8 mouse cellular contexts compared by ENCODE assay signal in genomic region chr4:133021181-133021671, GRCm38 (mm10). TPM values are rescaled to one million over a fixed set of nuclear protein-coding genes. Genes with fewer than 3 reads are reported as not detected.
DNase-seq lines count a peak whose midpoint lies in the region; ATAC-seq and TF ChIP-seq lines count a peak whose summit lies in the region.

No protein-coding gene starts in this region.

- peaks cover 94% of the 10 kb centered on the region for H3K4me1 ChIP-seq in heart, embryonic 11.5 days (ENCODE audit: control insufficient read depth, insufficient read depth, low read length)
- H3K4me1 ChIP-seq in embryonic facial prominence, embryonic 14.5 days (ENCODE audit: control insufficient read depth, insufficient read depth, low read length): peaks cover 94% of the 10 kb centered on the region
- peaks cover 35% of the 10 kb centered on the region for H3K4me1 ChIP-seq in kidney, adult 2 months (ENCODE audit: control insufficient read depth, insufficient read depth, low read length)
- H3K4me1 ChIP-seq in midbrain, embryonic 16.5 days (ENCODE audit: control insufficient read depth, insufficient read depth, low read length): peaks cover 92% of the 10 kb centered on the region

- ATAC-seq in heart, embryonic 11.5 days (replicated peaks; ENCODE audit: insufficient number of reproducible peaks, low FRiP score, low TSS enrichment): no peak
- no peak for ATAC-seq in embryonic facial prominence, embryonic 14.5 days (ENCODE audit: low read depth)
- no peak for ATAC-seq in midbrain, embryonic 16.5 days
- ATAC-seq in frontal cortex, adult (ENCODE audit: low TSS enrichment): no peak
- ATAC-seq in granulocyte monocyte progenitor cell, adult 5-6 weeks (replicated peaks; ENCODE audit: poor library complexity, severe bottlenecking): no peak

- no peak for DNase-seq in heart, postnatal 4 days
- peak; percentile 82 for DNase-seq in embryonic facial prominence, embryonic 14.5 days (ENCODE audit: low spot score)
- peak; percentile 69 for DNase-seq in kidney, adult 2 months
- no peak for DNase-seq in left cerebral cortex, adult 8-10 months (ENCODE audit: low spot score in 2 of 2)

- TF ChIP-seq CTCF in kidney, adult 2 months (conservative IDR thresholded peaks at IDR 0.05; ENCODE audit: insufficient read depth, insufficient read length, low read depth, low read length): no peak

- TF ChIP-seq POLR2A in kidney, adult 2 months (IDR thresholded peaks at IDR 0.05; ENCODE audit: low read depth, low read length): no peak

- H3K9ac ChIP-seq in heart, embryonic 11.5 days (ENCODE audit: low read depth, low read length): no peak overlapping the region
- H3K9ac ChIP-seq in embryonic facial prominence, embryonic 14.5 days (ENCODE audit: low read depth, low read length): peak overlapping the region; percentile 9; the same call in 1 of the 2 replicates
- H3K9ac ChIP-seq in midbrain, embryonic 16.5 days (ENCODE audit: low read depth, low read length): peak overlapping the region; percentile 60

- H3K27ac ChIP-seq in heart, embryonic 11.5 days (ENCODE audit: low read depth, low read length): peak overlapping the region; percentile 37
- peak overlapping the region; percentile 77 for H3K27ac ChIP-seq in embryonic facial prominence, embryonic 14.5 days (replicated peaks; ENCODE audit: low read depth, low read length)
- peak overlapping the region; percentile 53 for H3K27ac ChIP-seq in kidney, adult 2 months (ENCODE audit: insufficient read depth, low read depth, low read length)
- peak overlapping the region; percentile 62 for H3K27ac ChIP-seq in midbrain, embryonic 16.5 days (ENCODE audit: low read length)

- H3K4me2 ChIP-seq in heart, embryonic 11.5 days: peak overlapping the region; percentile 12
- H3K4me2 ChIP-seq in embryonic facial prominence, embryonic 14.5 days (ENCODE audit: low read depth, low read length): peak overlapping the region; percentile 44
- H3K4me2 ChIP-seq in midbrain, embryonic 16.5 days (ENCODE audit: low read length): peak overlapping the region; percentile 51

- 25% methylated on average over 9 of the region's 9 CpGs for WGBS in heart, embryonic 11.5 days (ENCODE audit: insufficient replicate concordance)
- WGBS in embryonic facial prominence, embryonic 14.5 days: 6% methylated on average over 9 of the region's 9 CpGs
- 35% methylated on average over 9 of the region's 9 CpGs for WGBS in kidney, adult 2 months
- 10% methylated on average over 9 of the region's 9 CpGs for WGBS in midbrain, embryonic 16.5 days

- H3K4me3 ChIP-seq in heart, embryonic 11.5 days (ENCODE audit: low read depth, low read length): no peak overlapping the region
- H3K4me3 ChIP-seq in embryonic facial prominence, embryonic 14.5 days (ENCODE audit: low read depth, low read length): 0 out of 2 replicates have a peak overlapping the region, but pooled peaks have one; percentile 4
- H3K4me3 ChIP-seq in kidney, adult 2 months (ENCODE audit: insufficient read depth, low read depth, low read length): no peak overlapping the region
- H3K4me3 ChIP-seq in midbrain, embryonic 16.5 days (ENCODE audit: low read depth, low read length): no peak overlapping the region

- no peaks in the 10 kb centered on the region for H3K27me3 ChIP-seq in heart, embryonic 11.5 days (ENCODE audit: control insufficient read depth, insufficient read depth, low read length)
- no peaks in the 10 kb centered on the region for H3K27me3 ChIP-seq in embryonic facial prominence, embryonic 14.5 days (replicated peaks; ENCODE audit: control insufficient read depth, insufficient read depth, low read length)
- H3K27me3 ChIP-seq in kidney, adult 2 months (replicated peaks; ENCODE audit: control insufficient read depth, insufficient read depth, low read length): no peaks in the 10 kb centered on the region
- H3K27me3 ChIP-seq in midbrain, embryonic 16.5 days (ENCODE audit: control insufficient read depth, insufficient read depth, low read depth, low read length): no peaks in the 10 kb centered on the region

- H3K9me3 ChIP-seq in heart, embryonic 11.5 days (replicated peaks; ENCODE audit: control insufficient read depth, low read length): no peaks in the 10 kb centered on the region
- H3K9me3 ChIP-seq in embryonic facial prominence, embryonic 14.5 days (ENCODE audit: control insufficient read depth, low read length): no peaks in the 10 kb centered on the region
- H3K9me3 ChIP-seq in midbrain, embryonic 16.5 days (replicated peaks; ENCODE audit: control insufficient read depth, low read length, poor library complexity, severe bottlenecking): no peaks in the 10 kb centered on the region

- H3K36me3 ChIP-seq in heart, embryonic 11.5 days (ENCODE audit: control insufficient read depth, insufficient read depth, low read length): no peaks in the 10 kb centered on the region
- 0 out of 2 replicates have a peak, but pooled peaks cover 2% of the 10 kb centered on the region for H3K36me3 ChIP-seq in embryonic facial prominence, embryonic 14.5 days (ENCODE audit: control insufficient read depth, insufficient read depth, low read length)
- H3K36me3 ChIP-seq in kidney, adult 2 months (ENCODE audit: control insufficient read depth, insufficient read depth, low read length): no peaks in the 10 kb centered on the region
- H3K36me3 ChIP-seq in midbrain, embryonic 16.5 days (ENCODE audit: control insufficient read depth, insufficient read depth, low read length): no peaks in the 10 kb centered on the region

RNA-seq across cellular contexts. Expression of gene Ahdc1, which starts 10.2 kb away (rescaled TPM):
- polyA plus RNA-seq in heart, embryonic 11.5 days (2014; fragmentation: Nextera tagmentation; extraction: Ambion mirVana): 7.0 and 9.1 TPM in 2 replicates
- 10 to 100 TPM; 41.1 to 48.7 TPM for total RNA-seq in heart, postnatal 4 days (2021)
- polyA plus RNA-seq in embryonic facial prominence, embryonic 14.5 days (2014; fragmentation: Nextera tagmentation; extraction: Ambion mirVana): 11.0 and 11.7 TPM in 2 replicates
- polyA plus RNA-seq in kidney, adult 2 months (2012; rRNA removed): 22.2 and 23.3 TPM in 2 replicates
- 11.2 and 12.5 TPM in 2 replicates for polyA plus RNA-seq in midbrain, embryonic 16.5 days (2015; fragmentation: Nextera tagmentation; extraction: Ambion mirVana)
- total RNA-seq in left cerebral cortex, adult 8-10 months (2022): 100 to 1,000 TPM in 2 of 4 experiments, 10 to 100 TPM in 2; 95.7 to 104 (median 99.7) TPM
- 1.3 and 4.7 TPM in 2 replicates for total RNA-seq in granulocyte monocyte progenitor cell, adult 5-6 weeks (2014; fragmentation: Nextera tagmentation)
- total RNA-seq in granulocyte monocyte progenitor cell, adult 5-6 weeks (2017): 0.26 and 0.93 TPM in 2 replicates

RNA-seq across cellular contexts. Expression of gene Fgr, which starts 47.3 kb away (rescaled TPM):
- 0.40 and 0.63 TPM in 2 replicates for polyA plus RNA-seq in heart, embryonic 11.5 days (2014; fragmentation: Nextera tagmentation; extraction: Ambion mirVana)
- total RNA-seq in heart, postnatal 4 days (2021): under 1 TPM; 0.33 to 0.43 TPM
- 0.48 and 0.85 TPM in 2 replicates for polyA plus RNA-seq in embryonic facial prominence, embryonic 14.5 days (2014; fragmentation: Nextera tagmentation; extraction: Ambion mirVana)
- 1.8 and 2.5 TPM in 2 replicates for polyA plus RNA-seq in kidney, adult 2 months (2012; rRNA removed)
- 0.05 TPM in 1 of 2 replicates, not detected in the other for polyA plus RNA-seq in midbrain, embryonic 16.5 days (2015; fragmentation: Nextera tagmentation; extraction: Ambion mirVana)
- 1 to 10 TPM in 2 of 4 experiments, under 1 TPM in 2; 0.17 to 1.1 (median 0.82) TPM for total RNA-seq in left cerebral cortex, adult 8-10 months (2022)
- total RNA-seq in granulocyte monocyte progenitor cell, adult 5-6 weeks (2014; fragmentation: Nextera tagmentation): not detected in 2 replicates
- 0.99 and 2.4 TPM in 2 replicates for total RNA-seq in granulocyte monocyte progenitor cell, adult 5-6 weeks (2017)

Comparison
In these comparisons a context has a peak if more than half of its experiments do, and no peak if none do; other contexts are left out.
1. DNase-seq: peak in embryonic facial prominence, embryonic 14.5 days (single experiment) and kidney, adult 2 months (single experiment); none in heart, postnatal 4 days (single experiment) and left cerebral cortex, adult 8-10 months (0 of 2).
2. Peak in every context shown above with its lines, with median percentiles within 50 percentile points of each other: H3K27ac ChIP-seq and H3K4me2 ChIP-seq.